Mouse (Mus musculus) neutrophil, adult 5-6 weeks (primary cell): ENCODE data around the gene Olfr370. TPM values are rescaled to one million over a fixed set of nuclear protein-coding genes. Genes with fewer than 3 reads are reported as not detected.

Experiments
- ATAC-seq: fragments of 151-379, 151-347 bp; 2 replicates; pipeline ENCODE4 v1.8.0; 2017; ENCODE audit warnings: mild to moderate bottlenecking, moderate TSS enrichment; ENCODE audit not compliant: insufficient number of reproducible peaks, poor library complexity, low FRiP score, severe bottlenecking; ENCODE audit errors: extremely low read depth
- total RNA-seq: library from RNA; stranded (forward); fragments of 200-1000 nt; gene quantifications from 2 replicates; pipeline ENCODE4 v1.2.3, GENCODE M21; 2017

The Olfr370 gene
- total RNA-seq, 1 experiment from 2014 or later: not detected

DNA sequence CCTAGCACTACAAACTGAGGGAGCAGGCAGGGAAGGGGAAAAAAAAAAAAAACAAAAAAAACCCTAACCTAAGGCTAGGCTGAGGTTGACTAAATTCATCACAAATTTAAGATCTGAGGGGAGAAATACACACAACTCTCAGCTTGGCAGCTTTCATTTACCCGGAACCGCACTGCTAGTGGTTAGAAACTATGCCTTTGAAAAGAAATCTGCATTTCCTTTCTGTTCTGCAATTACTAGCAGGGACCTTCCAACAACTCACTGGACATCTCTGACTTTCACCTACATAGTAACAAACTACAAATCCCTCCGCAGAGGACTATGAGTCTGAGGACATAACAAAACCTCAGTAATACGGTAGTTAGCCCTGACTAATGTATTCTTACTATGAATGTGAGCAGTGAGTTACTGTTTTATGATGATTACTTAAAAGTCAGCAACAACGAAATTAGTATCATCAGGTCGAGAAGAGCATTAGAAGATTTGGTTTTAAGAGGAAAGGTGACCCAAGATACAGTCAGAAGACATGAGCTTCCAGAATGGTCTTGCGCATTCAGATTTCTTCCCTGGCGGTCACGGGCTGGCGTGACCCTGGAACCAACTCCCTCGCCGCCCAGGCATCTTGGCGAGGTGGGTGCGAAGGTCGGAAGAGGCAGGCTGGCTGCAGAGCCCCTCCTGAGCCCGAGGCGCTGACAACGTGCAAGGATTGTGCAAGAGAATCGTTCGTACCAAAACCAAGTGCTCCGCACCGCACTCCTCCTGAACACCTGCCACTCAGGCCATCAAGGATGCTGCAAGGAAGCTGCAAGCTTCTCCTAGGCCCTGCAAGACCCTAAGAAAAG, 58.0 kb downstream of the Olfr370 start:
- no peak for ATAC-seq

DNA sequence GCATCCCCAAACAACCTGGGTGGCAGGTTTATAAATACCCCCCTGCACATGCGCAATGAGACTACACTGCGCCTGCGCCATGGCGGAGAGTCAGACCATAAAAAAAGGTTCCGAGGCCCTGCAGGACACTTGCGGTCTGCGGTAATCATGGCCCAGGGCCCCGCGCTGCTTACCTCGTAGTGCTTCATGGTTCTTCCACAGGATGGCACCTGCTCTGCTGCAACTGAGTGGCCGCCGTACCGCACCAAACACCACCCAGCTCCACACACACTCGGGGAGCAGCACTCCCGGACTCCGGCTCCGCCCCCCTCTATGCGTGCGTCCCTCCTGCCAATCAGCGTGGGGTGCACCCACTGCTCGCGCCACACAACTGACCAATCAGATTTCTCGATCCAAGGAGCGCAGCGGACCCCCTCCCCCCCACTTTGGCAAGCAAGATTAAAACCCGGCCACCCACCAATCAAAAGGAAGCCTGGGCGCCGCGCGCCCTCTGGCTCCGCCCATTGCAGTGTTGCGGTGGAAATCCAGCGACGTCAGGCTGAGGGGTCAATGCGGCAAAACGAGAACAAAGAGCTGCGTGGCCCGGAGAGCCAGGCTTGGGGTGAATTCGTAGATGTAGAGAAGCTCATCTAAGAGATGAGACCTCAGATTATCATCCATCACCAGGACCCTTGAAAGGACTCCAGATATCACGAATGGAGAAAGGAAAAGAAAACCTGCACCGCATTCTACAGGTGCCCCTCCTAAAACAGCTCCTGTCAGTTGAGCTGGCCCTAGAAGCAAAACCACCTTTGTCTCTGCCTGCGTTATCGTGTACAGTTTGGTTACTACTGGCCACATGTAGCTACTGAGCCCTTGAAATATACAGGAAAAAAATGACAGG, 58.8 kb downstream of the Olfr370 start:
- peak; percentile 89 for ATAC-seq

Other genes with a start within 250 kb of the Olfr370 start
- not detected in 2 replicates for gene Ucp1, start 245.4 kb upstream of the Olfr370 start, total RNA-seq
- gene Elmod2, start 203.3 kb upstream of the Olfr370 start, total RNA-seq: 36.1 and 36.2 TPM in 2 replicates
- gene Mgat4d, start 187.3 kb upstream of the Olfr370 start, total RNA-seq: not detected in 2 replicates
- not detected in 2 replicates for gene Clgn, start 145.9 kb upstream of the Olfr370 start, total RNA-seq
- gene Scoc, start 77.4 kb upstream of the Olfr370 start, total RNA-seq: 18.7 and 20.5 TPM in 2 replicates
- gene Ndufb7, start 30.9 kb downstream of the Olfr370 start, total RNA-seq: 89.4 and 91.9 TPM in 2 replicates
- 114 and 122 TPM in 2 replicates for gene Tecr, start 72.2 kb downstream of the Olfr370 start, total RNA-seq
- 42.1 and 42.7 TPM in 2 replicates for gene Dnajb1, start 72.4 kb downstream of the Olfr370 start, total RNA-seq
- gene Gipc1, start 116.9 kb downstream of the Olfr370 start, total RNA-seq: 7.4 and 9.8 TPM in 2 replicates
- 7.2 and 10.8 TPM in 2 replicates for gene Ptger1, start 130.9 kb downstream of the Olfr370 start, total RNA-seq
- 321 and 387 TPM in 2 replicates for gene Pkn1, start 163.4 kb downstream of the Olfr370 start, total RNA-seq
- 47.5 and 56.8 TPM in 2 replicates for gene Ddx39, start 179.4 kb downstream of the Olfr370 start, total RNA-seq
- gene Adgre5, start 205.5 kb downstream of the Olfr370 start, total RNA-seq: 1,105 and 1,130 TPM in 2 replicates